Mouse (Mus musculus) urinary bladder, adult 2 months (tissue): ENCODE measurements around the gene Tex47. TPM values are rescaled to one million over a fixed set of nuclear protein-coding genes. Genes with fewer than 3 reads are reported as not detected.

Experiments
- DNase-seq: peaks from one replicate; pipeline ENCODE4 v3.0.0; 2022; ENCODE audit warnings: low spot score
- polyA plus RNA-seq: library from polyadenylated mRNA; depleted of rRNA; stranded (reverse); fragments of >200 nt; gene quantifications from 2 replicates; pipeline ENCODE4 v1.2.3, GENCODE M21; 2012; rRNA removed

The Tex47 gene
- not detected in 2 replicates for polyA plus RNA-seq

DNA sequence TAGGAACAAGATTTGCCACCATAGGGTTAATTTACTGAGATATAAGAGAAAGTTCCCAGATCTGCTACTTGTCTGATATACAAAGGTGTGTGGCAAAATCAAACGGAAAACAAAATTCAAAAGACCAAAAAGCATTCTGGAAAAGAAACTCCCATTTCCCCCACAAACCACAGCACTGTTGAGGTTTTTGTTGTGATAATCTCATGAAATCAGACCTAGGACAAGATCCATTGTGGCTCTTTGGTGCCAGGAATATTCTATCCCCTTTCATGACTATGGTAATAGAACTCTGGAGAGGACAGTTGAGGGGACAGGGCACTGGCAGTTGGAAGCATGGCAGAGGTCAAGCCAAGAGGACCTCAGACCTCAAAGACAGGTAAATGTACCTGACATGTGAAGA is at the start of gene Tex47:
TSS of gene Tex47 (plus strand) at position 301 of the 400 bp plus-strand sequence.
- DNase-seq: no peak

DNA sequence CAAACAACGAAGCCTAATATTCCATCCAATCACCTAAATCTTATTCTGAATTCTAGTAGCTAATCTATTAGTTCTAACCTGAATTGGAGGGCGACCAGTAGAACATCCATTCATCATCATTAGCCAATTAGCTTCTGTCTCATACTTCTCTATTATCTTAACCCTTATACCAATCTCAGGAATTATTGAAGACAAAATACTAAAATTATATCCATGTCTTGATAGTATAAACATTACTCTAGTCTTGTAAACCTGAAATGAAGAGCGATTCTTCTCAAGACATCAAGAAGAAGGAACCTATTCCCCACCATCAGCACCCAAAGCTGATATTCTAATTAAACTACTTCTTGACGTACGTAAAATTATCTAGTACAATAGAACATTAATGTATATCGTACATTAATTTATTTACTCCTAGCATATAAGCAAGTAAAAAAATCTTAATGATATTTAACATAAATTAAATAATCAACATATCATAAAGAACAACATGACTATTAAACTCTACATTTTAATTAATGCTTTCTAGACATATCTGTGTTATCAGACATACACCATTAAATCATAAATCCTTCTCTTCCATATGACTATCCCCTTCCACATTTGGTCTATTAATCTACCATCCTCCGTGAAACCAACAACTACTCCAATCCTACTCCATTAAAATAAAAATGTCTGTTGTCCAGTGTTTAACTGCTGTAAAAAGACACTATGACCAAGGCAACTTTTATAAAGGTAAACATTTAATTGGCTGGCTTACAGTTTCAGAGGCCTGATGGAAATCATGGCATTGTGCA is 27.1 kb upstream of the Tex47 start:
- DNase-seq: no peak

DNA sequence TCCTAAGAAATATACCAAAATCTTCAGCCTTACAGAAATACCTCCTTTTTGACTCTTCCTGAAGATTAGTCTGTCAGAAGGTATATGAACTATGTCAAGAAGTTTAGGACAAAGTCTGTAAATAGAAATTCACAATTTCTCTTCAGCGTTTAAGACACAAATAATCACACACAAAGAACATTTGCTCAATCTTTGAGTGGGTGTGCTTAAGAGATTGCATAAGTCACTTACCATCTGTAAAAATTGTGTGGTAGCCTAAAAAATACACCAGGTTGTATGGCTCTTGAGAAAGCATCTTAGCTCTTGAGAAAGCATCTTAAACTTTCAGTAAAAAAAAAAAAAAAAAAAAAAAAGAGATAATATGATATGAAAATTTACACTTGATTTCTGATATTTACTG is 19.6 kb upstream of the Tex47 start:
- DNase-seq: no peak

DNA sequence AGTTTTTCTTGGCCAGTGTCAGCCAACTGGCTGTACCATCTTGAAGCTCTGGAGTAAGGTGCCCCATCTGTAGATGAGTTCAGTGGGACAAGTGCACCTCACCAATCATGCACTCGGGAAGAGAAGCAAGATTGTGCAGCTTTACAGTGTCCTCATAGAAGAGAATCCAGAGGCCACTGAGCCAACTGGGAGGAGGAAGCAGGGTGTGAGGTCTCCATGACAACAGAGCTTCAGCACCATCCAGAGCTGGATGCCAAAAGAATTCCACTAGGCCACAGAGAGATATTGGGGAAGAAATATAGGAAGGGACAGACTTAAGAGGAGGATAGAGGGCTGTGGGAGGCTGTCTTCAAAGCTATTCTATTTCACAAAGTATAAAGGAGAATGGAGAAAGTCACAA is 950 bp upstream of the Tex47 start:
- DNase-seq: no peak

DNA sequence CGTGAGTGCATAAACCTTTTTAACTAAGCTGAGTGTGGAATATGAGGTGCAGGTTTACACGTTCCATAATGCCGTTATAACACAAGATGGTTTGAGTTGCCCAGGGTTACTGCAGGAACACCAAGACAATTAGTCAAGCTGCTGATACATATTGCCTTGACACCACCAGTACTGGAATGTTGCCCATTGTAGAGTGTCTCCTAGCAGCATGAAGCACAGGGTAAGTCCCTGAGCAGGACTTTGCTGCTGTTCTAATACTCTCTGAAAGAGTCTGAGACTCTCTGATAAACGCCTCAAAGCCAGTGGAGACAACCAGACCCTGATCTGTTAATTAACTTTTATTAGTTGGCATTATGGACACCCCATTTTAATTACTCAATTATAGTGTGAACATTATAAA is 21.7 kb downstream of the Tex47 start:
- no peak for DNase-seq

DNA sequence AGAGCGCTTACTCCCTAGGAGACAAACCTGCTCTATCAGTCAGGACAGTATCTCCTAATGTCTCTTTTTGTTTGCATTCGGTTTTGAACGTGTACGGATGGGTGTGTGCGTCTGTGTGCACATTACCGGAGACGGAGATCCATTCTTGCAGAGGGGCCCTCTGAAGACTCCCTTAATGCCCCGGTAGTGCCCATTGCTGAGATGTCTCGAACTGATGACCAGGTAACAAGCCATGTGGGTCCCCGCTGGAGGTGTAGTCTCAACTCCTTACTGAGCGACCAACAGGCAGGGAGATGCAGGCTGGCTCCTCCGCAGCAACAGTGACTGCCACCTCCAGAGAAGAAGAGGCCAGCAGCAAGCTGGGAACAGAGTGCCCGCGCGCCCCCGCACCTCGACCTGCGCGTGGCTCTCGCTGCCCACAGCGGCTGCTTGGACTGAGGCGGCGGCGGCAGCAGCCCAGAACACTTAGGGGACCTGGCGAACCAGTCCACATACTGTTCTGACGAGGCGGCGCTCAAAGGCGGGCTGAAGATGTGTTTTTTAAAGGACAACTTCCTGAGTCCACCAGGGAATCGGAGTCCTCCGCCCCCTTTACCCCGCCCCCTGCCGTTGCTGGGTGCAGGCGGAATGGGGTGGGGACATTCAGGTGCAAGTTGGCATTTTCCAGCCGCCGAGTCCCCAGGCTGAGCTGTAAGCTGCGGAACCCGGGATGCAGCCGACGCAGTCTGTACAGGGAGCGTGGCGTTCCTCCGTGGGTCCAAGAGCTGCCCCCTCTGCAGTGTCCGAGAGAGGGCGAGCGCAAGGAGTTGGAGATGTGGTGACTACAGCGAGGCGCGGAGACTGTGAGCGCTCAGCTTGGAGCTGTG is 40.5 kb downstream of the Tex47 start, which contains the start of gene Zfp804b:
TSS of gene Zfp804b (minus strand) at position 612 of the 866 bp plus-strand sequence.
- peak; percentile 22 for DNase-seq

DNA sequence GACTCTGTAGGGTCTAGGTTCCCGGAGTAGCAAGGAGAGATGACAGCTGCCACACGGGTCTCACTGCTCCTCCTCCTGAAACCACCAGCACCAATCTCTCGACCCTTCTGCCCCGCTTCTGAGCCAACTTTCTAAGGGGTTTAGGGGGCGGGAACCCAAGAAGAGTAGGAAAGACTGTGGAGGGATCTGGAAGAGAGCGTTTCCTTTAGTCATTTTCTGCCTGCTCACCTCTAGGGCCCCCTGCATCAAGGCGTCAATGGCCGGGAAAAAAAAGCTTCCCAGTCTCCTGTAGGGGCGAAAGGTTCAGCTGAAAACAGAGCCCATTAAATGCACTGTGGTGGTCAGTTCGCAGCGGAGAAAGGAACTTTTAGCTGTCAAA is 41.1 kb downstream of the Tex47 start:
- DNase-seq: no peak

Other genes starting within 250 kb of the Tex47 start
- gene Zfp804b, start 40.6 kb downstream of the Tex47 start, polyA plus RNA-seq: not detected in 2 replicates